Mouse (Mus musculus) liver, postnatal 0 days (tissue): ENCODE data around the gene Tbxa2r.

Experiments
- CTCF ChIP-seq: sonication (generic); IDR thresholded peaks from 2 replicates; pipeline ENCODE4 v1.5.1; 2016; ENCODE audit warnings: antibody characterized with exemption, low read depth
- EP300 ChIP-seq: IDR thresholded peaks from 2 replicates; pipeline ENCODE4 v1.6.1; 2016; ENCODE audit warnings: antibody characterized with exemption, low read depth, mild to moderate bottlenecking

DNA sequence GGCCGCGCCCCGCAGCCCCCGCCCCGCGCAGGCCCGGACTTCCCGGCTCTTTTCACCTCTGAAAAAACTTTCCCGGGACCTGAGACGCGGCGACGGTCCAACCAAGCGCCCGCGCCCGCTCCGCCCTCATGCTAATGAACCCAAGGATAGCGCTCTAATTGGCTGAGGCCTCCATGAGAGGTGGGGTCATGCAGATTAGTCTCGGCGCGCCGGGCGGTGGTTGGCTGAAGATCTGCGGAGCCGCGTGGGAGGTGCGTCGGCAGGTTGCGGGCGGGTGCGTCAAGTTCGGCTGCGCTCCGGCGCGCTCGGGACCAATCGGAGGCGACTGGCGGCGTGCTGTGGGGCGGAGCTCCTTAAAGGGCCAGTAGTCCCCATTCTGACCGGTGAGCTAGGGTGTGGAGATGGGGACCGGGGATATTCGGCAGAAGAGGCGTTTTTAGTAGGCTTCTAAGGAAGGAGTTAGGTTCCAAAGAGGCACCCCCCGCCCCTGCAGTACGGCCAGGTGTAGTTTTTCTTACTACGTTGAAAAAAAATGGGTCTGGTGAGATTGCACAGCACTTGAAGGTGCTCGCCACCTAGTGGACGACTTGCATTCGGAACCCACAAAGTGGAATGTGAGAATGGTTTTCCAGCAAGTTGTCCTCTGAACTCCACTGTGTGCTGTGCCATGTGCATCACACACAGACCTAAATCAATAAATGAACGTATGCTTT is 22.0 kb downstream of the Tbxa2r start, which contains the start of gene Hmg20b:
- TF ChIP-seq EP300, result peak; percentile 11; the same call in 1 of the 2 replicates
- peak; percentile 95 for TF ChIP-seq CTCF
